Mouse (Mus musculus): ENCODE results near the gene Dusp3.

DNA sequence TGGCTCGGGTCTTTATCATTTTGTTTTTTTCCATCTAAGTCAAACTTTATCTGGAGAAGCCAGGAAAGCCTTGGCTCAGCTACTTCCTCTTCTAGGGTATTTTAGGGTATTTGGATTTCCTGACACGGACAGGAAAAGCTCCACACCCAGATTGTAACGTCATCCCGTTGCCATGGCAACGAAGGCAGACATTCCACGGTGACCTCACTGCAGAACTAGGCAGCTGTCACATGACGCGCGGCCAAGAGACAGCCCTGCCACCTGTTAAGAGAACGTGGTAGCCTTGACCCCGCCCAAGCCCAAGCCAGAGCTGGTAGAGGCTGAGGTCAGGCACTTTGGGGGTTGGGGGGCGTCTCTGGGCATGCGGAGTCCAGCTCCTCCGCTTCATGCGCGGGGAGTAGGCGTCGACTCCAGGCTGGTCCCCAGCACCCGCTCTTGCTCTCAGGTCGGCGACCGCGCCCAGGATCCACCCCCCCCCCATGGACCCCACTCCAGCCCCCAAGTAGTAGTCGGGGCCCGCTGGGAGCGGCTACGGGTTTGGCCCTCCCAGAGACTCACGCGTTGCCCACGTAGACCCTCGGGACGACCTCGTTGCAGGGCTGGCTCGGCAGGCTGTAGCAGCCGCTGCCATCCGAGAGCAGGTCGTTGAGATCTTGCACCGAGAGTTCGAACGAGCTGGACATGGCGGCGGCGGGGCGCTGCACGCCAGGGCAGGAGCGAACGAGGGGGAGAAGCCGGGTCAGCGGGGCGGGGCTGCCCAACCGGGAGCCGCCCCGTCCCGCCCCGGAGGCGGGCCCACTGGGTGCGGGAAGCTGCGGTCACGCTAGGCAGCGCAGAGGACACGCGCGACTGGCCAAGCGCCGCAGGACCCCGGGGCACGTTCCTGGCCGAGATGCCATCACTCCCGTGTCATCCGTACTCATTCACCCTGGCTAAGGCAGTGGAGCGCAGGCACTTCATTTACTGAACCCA, 2.5 kb downstream of the Dusp3 start, which contains the start of gene Cfap97d1:
- no peak for TF ChIP-seq CTCF (IDR thresholded peaks at IDR 0.05; ENCODE audit: low read depth, low read length)
- peak; percentile 79; the same call in 1 of the 2 replicates for TF ChIP-seq POLR2A (IDR thresholded peaks at IDR 0.05; ENCODE audit: extremely low read depth, insufficient read depth, low read length)

Measured in liver, adult 2 months (tissue).